In genomic region chr11:61854211-61854987, GRCm38 (mm10) we compare ENCODE assay signal across 8 mouse cellular contexts. TPM values are rescaled to one million over a fixed set of nuclear protein-coding genes. Genes with fewer than 3 reads are reported as not detected.
A peak's percentile ranks its signal among the peaks of the same experiment; 100 is the strongest.
DNase-seq lines count a peak whose midpoint lies in the region; ATAC-seq and TF ChIP-seq lines count a peak whose summit lies in the region.

No protein-coding gene starts in this region.

- ATAC-seq in heart, embryonic 15.5 days (replicated peaks; ENCODE audit: insufficient number of reproducible peaks, insufficient read depth, low FRiP score, low read depth): peak; percentile 86
- ATAC-seq in liver, embryonic 13.5 days (ENCODE audit: low read depth): peak; percentile 85
- ATAC-seq in stomach, embryonic 14.5 days (ENCODE audit: insufficient number of reproducible peaks, insufficient read depth, low FRiP score, low read depth): peak; percentile 76

- dilution Hi-C loops in CH12.LX (cut with MboI; ENCODE audit: extremely low pct_ligation_motif_present, extremely low pct_unique_long_range_greater_than_20kb, low sequenced_read_pairs): no loop called here

- no peaks in the 10 kb centered on the region for H3K79me2 ChIP-seq in CH12.LX (replicated peaks; ENCODE audit: control insufficient read depth, extremely low read depth, insufficient read depth, poor library complexity, severe bottlenecking)

- H3K9ac ChIP-seq in CH12.LX (ENCODE audit: insufficient read depth, low read depth): peak overlapping the region; percentile 77
- H3K9ac ChIP-seq in heart, embryonic 15.5 days: peak overlapping the region; percentile 99
- peak overlapping the region; percentile 92 for H3K9ac ChIP-seq in liver, embryonic 13.5 days
- peak overlapping the region; percentile 94 for H3K9ac ChIP-seq in stomach, embryonic 14.5 days (replicated peaks; ENCODE audit: low read depth, low read length)

- WGBS in forebrain, embryonic 10.5 days: under 1% methylated on average over 87 of the region's 87 CpGs
- WGBS in heart, embryonic 15.5 days: under 1% methylated on average over 78 of the region's 87 CpGs
- WGBS in liver, embryonic 13.5 days (ENCODE audit: insufficient replicate concordance): under 1% methylated on average over 85 of the region's 87 CpGs
- under 1% methylated on average over 78 of the region's 87 CpGs for WGBS in stomach, embryonic 14.5 days

- no peak; the same call in none of the 2 replicates for TF ChIP-seq RAD21 in CH12.LX (IDR thresholded peaks at IDR 0.05; ENCODE audit: low read depth, low read length)

- no peak for TF ChIP-seq EP300 in CH12.LX (IDR thresholded peaks at IDR 0.05; ENCODE audit: low read length)

- H3K27ac ChIP-seq in CH12.LX (ENCODE audit: insufficient read depth, low read depth): peak overlapping the region; percentile 53; the same call in 1 of the 2 replicates
- H3K27ac ChIP-seq in forebrain, embryonic 10.5 days: peak overlapping the region; percentile 93
- peak overlapping the region; percentile 95 for H3K27ac ChIP-seq in heart, embryonic 15.5 days
- peak overlapping the region; percentile 87 for H3K27ac ChIP-seq in liver, embryonic 13.5 days
- H3K27ac ChIP-seq in stomach, embryonic 14.5 days (ENCODE audit: low read length): peak overlapping the region; percentile 80

- H3K36me3 ChIP-seq in CH12.LX (replicated peaks in 1 of 2; ENCODE audit: control insufficient read depth in 1 of 2, insufficient read depth in 1 of 2, low read length in 1 of 2): no peaks in the 10 kb centered on the region
- H3K36me3 ChIP-seq in forebrain, embryonic 10.5 days (replicated peaks): peaks cover 4% of the 10 kb centered on the region; the same call in 1 of the 2 replicates
- H3K36me3 ChIP-seq in heart, embryonic 15.5 days: no peaks in the 10 kb centered on the region
- no peaks in the 10 kb centered on the region for H3K36me3 ChIP-seq in liver, embryonic 13.5 days
- H3K36me3 ChIP-seq in stomach, embryonic 14.5 days (ENCODE audit: control insufficient read depth, insufficient read depth, low read length): no peaks in the 10 kb centered on the region; the same call in 1 of the 2 replicates

- H3K27me3 ChIP-seq in CH12.LX (replicated peaks): no peaks in the 10 kb centered on the region
- no peaks in the 10 kb centered on the region for H3K27me3 ChIP-seq in forebrain, embryonic 10.5 days (ENCODE audit: poor library complexity, severe bottlenecking)
- H3K27me3 ChIP-seq in heart, embryonic 15.5 days: no peaks in the 10 kb centered on the region
- no peaks in the 10 kb centered on the region for H3K27me3 ChIP-seq in liver, embryonic 13.5 days
- H3K27me3 ChIP-seq in stomach, embryonic 14.5 days (ENCODE audit: control insufficient read depth, insufficient read depth, low read length): no peaks in the 10 kb centered on the region

- H3K9me3 ChIP-seq in CH12.LX (replicated peaks; ENCODE audit: low read length): no peaks in the 10 kb centered on the region
- H3K9me3 ChIP-seq in forebrain, embryonic 10.5 days: no peaks in the 10 kb centered on the region
- no peaks in the 10 kb centered on the region for H3K9me3 ChIP-seq in heart, embryonic 15.5 days (replicated peaks)
- no peaks in the 10 kb centered on the region for H3K9me3 ChIP-seq in liver, embryonic 13.5 days (replicated peaks)
- H3K9me3 ChIP-seq in stomach, embryonic 14.5 days (ENCODE audit: control insufficient read depth, low read depth, low read length): no peaks in the 10 kb centered on the region

- TF ChIP-seq POLR2A in CH12.LX (IDR thresholded peaks at IDR 0.05; ENCODE audit: low read depth, low read length): no peak

- TF ChIP-seq CTCF in CH12.LX (conservative IDR thresholded peaks at IDR 0.05 in 1 of 2, IDR thresholded peaks at IDR 0.05 in 1 of 2; ENCODE audit: low read depth in 2 of 2, low read length in 2 of 2): peak in 1 of 2 experiments; percentile 56; a peak in 2 of 4 replicates

- H3K4me1 ChIP-seq in CH12.LX (ENCODE audit: control insufficient read depth in 1 of 2, insufficient read depth in 2 of 2): peaks cover 0 to 6% of the 10 kb centered on the region in 2 experiments; a peak in 2 of 4 replicates
- H3K4me1 ChIP-seq in forebrain, embryonic 10.5 days: peaks cover 28% of the 10 kb centered on the region
- peaks cover 9% of the 10 kb centered on the region for H3K4me1 ChIP-seq in heart, embryonic 15.5 days (replicated peaks)
- H3K4me1 ChIP-seq in liver, embryonic 13.5 days (replicated peaks): peaks cover 17% of the 10 kb centered on the region
- peaks cover 5% of the 10 kb centered on the region; the same call in 1 of the 2 replicates for H3K4me1 ChIP-seq in stomach, embryonic 14.5 days (ENCODE audit: control insufficient read depth, insufficient read depth, low read length)

- in situ Hi-C loops in CH12.LX (cut with MboI; ENCODE audit: low pct_ligation_motif_present, low pct_unique_long_range_greater_than_20kb, low sequenced_read_pairs): no loop called here

- peak overlapping the region; percentile 24 for H3K4me2 ChIP-seq in CH12.LX (ENCODE audit: insufficient read depth, low read depth, poor library complexity, severe bottlenecking)
- peak overlapping the region; percentile 74 for H3K4me2 ChIP-seq in heart, embryonic 15.5 days
- H3K4me2 ChIP-seq in liver, embryonic 13.5 days: peak overlapping the region; percentile 99
- H3K4me2 ChIP-seq in stomach, embryonic 14.5 days (replicated peaks; ENCODE audit: low read depth, low read length): peak overlapping the region; percentile 52

- peak overlapping the region; percentile 67 to 86 (median 82) for H3K4me3 ChIP-seq in CH12.LX (replicated peaks in 1 of 3; ENCODE audit: low read depth in 2 of 3, low read length in 2 of 3, poor library complexity in 1 of 3)
- peak overlapping the region; percentile 75 for H3K4me3 ChIP-seq in forebrain, embryonic 10.5 days
- H3K4me3 ChIP-seq in heart, embryonic 15.5 days: peak overlapping the region; percentile 93
- peak overlapping the region; percentile 89 for H3K4me3 ChIP-seq in liver, embryonic 13.5 days (replicated peaks)
- peak overlapping the region; percentile 94 for H3K4me3 ChIP-seq in stomach, embryonic 14.5 days (ENCODE audit: low read depth, low read length)

- peak; percentile 85 for DNase-seq in CH12.LX (ENCODE audit: extremely low read depth)
- DNase-seq in c-Kit-positive CD71-negative TER-119-negative erythroid progenitor cells, embryonic 14.5 days (ENCODE audit: low read depth): peak; percentile 53
- DNase-seq in forebrain, embryonic 10.5 days (ENCODE audit: extremely low spot score, low spot score): peak; percentile 83
- peak; percentile 86 to 91 for DNase-seq in kidney, postnatal 25 days
- DNase-seq in liver, embryonic 13.5 days: peak; percentile 75
- DNase-seq in natural killer cell, adult 2 months (ENCODE audit: low spot score in 2 of 2): peak; percentile 76 to 78

TF ChIP-seq in CH12.LX, 34 proteins besides CTCF, POLR2A, EP300 and RAD21:
- TF ChIP-seq JUN (IDR thresholded peaks at IDR 0.05; ENCODE audit: insufficient read depth, low read depth, low read length) (no peak), SMC3 (IDR thresholded peaks at IDR 0.05; ENCODE audit: low read depth, low read length) (0 out of 2 replicates have a peak, but pooled peaks have one; percentile 12), TBP (conservative IDR thresholded peaks at IDR 0.05; ENCODE audit: low read depth, low read length) (0 out of 2 replicates have a peak, but pooled peaks have one; percentile 36), MAX (IDR thresholded peaks at IDR 0.05; ENCODE audit: low read length) (0 out of 2 replicates have a peak, but pooled peaks have one; percentile 29), SIN3A (IDR thresholded peaks at IDR 0.05; ENCODE audit: low read length) (peak; percentile 73), HCFC1 (IDR thresholded peaks at IDR 0.05; ENCODE audit: low read depth, low read length) (peak; percentile 44; the same call in 1 of the 2 replicates), CHD1 (IDR thresholded peaks at IDR 0.05; ENCODE audit: low read depth, low read length) (no peak), MAZ (IDR thresholded peaks at IDR 0.05; ENCODE audit: low read depth, low read length) (0 out of 2 replicates have a peak, but pooled peaks have one; percentile 6), JUND (conservative IDR thresholded peaks at IDR 0.05; ENCODE audit: low read depth, low read length) (no peak), MXI1 (IDR thresholded peaks at IDR 0.05; ENCODE audit: low read depth, low read length) (peak; percentile 86)
TF ChIP-seq in CH12.LX: peak in this region for 7.

RNA-seq across cellular contexts. Expression of gene Ulk2, which starts 0.5 kb away (rescaled TPM):
- total RNA-seq in CH12.LX (2012; rRNA removed): 6.7 and 10.5 TPM in 2 replicates
- 8.6 and 9.3 TPM in 2 replicates for total RNA-seq in CH12.LX (2014; rRNA removed)
- 6.7 and 7.9 TPM in 2 replicates for polyA plus RNA-seq in CH12.LX (2012; ENCODE audit: insufficient read length, low read depth)
- polyA plus RNA-seq in forebrain, embryonic 10.5 days (2016; fragmentation: Nextera tagmentation; extraction: Ambion mirVana): 10.4 and 10.6 TPM in 2 replicates
- polyA plus RNA-seq in heart, embryonic 15.5 days (2015; fragmentation: Nextera tagmentation; extraction: Ambion mirVana): 10.4 and 13.0 TPM in 2 replicates
- 2.3 and 2.5 TPM in 2 replicates for polyA plus RNA-seq in liver, embryonic 13.5 days (2015; fragmentation: Nextera tagmentation; extraction: Ambion mirVana)
- polyA plus RNA-seq in stomach, embryonic 14.5 days (2014; fragmentation: Nextera tagmentation; extraction: Ambion mirVana): 19.2 and 20.4 TPM in 2 replicates

Comparison
In these comparisons a context has a peak if more than half of its experiments do, and no peak if none do; other contexts are left out.
1. Peak in every context shown above with its lines: DNase-seq, ATAC-seq, H3K4me3 ChIP-seq and H3K27ac ChIP-seq.
2. H3K4me2 ChIP-seq: peak in every context shown above with its lines; median percentile 99 in liver, embryonic 13.5 days; 74 in heart, embryonic 15.5 days; 52 in stomach, embryonic 14.5 days; 24 in CH12.LX.